Mouse (Mus musculus) erythroblast, embryonic 14.5 days (primary cell): Measurements from ENCODE around the gene Mrpl23.

ENCODE experiments used
- GATA1 ChIP-seq: IDR thresholded peaks from 2 replicates; pipeline ENCODE4 v1.6.1; 2012; ENCODE audit warnings: low read length, inconsistent platforms, mixed read lengths
- TAL1 ChIP-seq: IDR thresholded peaks from 3 replicates; pipeline ENCODE4 v1.6.1; 2012; ENCODE audit warnings: low read length, inconsistent platforms, mixed read lengths

DNA sequence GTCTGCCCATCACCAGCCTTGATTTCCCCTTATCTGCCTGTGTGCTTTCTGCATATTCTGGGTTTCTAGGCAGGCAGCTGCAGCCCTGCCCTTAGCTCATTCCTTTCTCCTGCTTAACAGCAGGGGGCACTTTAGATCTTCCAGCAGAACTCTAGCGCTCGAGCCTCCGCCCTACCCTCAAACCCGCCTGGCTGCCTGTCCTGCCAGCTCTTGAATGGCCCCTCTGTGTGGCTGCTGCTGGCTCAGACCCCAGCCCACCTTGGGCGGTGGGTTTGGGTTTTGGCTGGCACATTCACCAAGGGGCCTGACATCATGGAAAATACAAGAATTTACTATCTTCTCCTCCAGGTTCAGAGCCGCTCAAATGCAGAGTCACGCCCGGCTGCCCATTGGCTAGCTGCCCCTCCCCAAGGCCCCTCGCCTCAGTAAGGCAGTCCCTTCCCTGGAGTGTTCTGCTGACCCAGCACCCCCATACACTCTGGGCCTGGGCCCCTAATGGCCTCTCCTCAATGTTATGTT is 45.1 kb upstream of the Mrpl23 start:
- no peak for TF ChIP-seq GATA1
- no peak for TF ChIP-seq TAL1
